In genomic region chr2:75054474-75055186, GRCm38 (mm10) we compare ENCODE assay signal across 8 mouse cellular contexts.
DNase-seq lines count a peak whose midpoint lies in the region; ATAC-seq and TF ChIP-seq lines count a peak whose summit lies in the region.

No protein-coding gene starts in this region.

- H3K4me1 ChIP-seq in E14TG2a.4 (replicated peaks; ENCODE audit: low read depth, low read length) = peaks cover 18% of the 10 kb centered on the region
- H3K4me1 ChIP-seq in forebrain, embryonic 13.5 days = 0 out of 2 replicates have a peak, but pooled peaks cover 4% of the 10 kb centered on the region
- peaks cover 4% of the 10 kb centered on the region; the same call in 1 of the 2 replicates for H3K4me1 ChIP-seq in hindbrain, embryonic 14.5 days (replicated peaks; ENCODE audit: control insufficient read depth, insufficient read depth, low read length)
- peaks cover 6% of the 10 kb centered on the region for H3K4me1 ChIP-seq in limb, embryonic 15.5 days
- H3K4me1 ChIP-seq in neural tube, embryonic 11.5 days (ENCODE audit: control insufficient read depth, insufficient read depth, low read length) = peaks cover 4% of the 10 kb centered on the region; the same call in 1 of the 2 replicates

- peak overlapping the region; percentile 58 for H3K9ac ChIP-seq in forebrain, embryonic 13.5 days
- H3K9ac ChIP-seq in hindbrain, embryonic 14.5 days = peak overlapping the region; percentile 53
- no peak overlapping the region; the same call in 1 of the 2 replicates for H3K9ac ChIP-seq in limb, embryonic 15.5 days
- peak overlapping the region; percentile 62 for H3K9ac ChIP-seq in neural tube, embryonic 11.5 days (ENCODE audit: low read length)

- TF ChIP-seq CTCF in E14TG2a.4 (conservative IDR thresholded peaks at IDR 0.05; ENCODE audit: low read length) = no peak

- no peak overlapping the region for H3K27ac ChIP-seq in forebrain, embryonic 13.5 days
- peak overlapping the region; percentile 64 for H3K27ac ChIP-seq in hindbrain, embryonic 14.5 days
- H3K27ac ChIP-seq in limb, embryonic 15.5 days = no peak overlapping the region
- H3K27ac ChIP-seq in neural tube, embryonic 11.5 days (ENCODE audit: low read depth, low read length) = peak overlapping the region; percentile 77

- H3K4me3 ChIP-seq in E14TG2a.4 (replicated peaks; ENCODE audit: low read length) = peak overlapping the region; percentile 29; the same call in 1 of the 2 replicates
- peak overlapping the region; percentile 35 for H3K4me3 ChIP-seq in forebrain, embryonic 13.5 days
- H3K4me3 ChIP-seq in hindbrain, embryonic 14.5 days (replicated peaks; ENCODE audit: low read length) = peak overlapping the region; percentile 20
- peak overlapping the region; percentile 31 for H3K4me3 ChIP-seq in limb, embryonic 15.5 days
- peak overlapping the region; percentile 27 for H3K4me3 ChIP-seq in neural tube, embryonic 11.5 days (ENCODE audit: low read depth, low read length)

- peaks cover 38% of the 10 kb centered on the region for H3K27me3 ChIP-seq in E14TG2a.4 (ENCODE audit: insufficient read depth, low read length)
- peaks cover 12% of the 10 kb centered on the region for H3K27me3 ChIP-seq in forebrain, embryonic 13.5 days
- H3K27me3 ChIP-seq in hindbrain, embryonic 14.5 days (ENCODE audit: control insufficient read depth, insufficient read depth, low read length) = no peaks in the 10 kb centered on the region
- peaks cover 56% of the 10 kb centered on the region for H3K27me3 ChIP-seq in limb, embryonic 15.5 days
- no peaks in the 10 kb centered on the region for H3K27me3 ChIP-seq in neural tube, embryonic 11.5 days (ENCODE audit: control insufficient read depth, insufficient read depth, low read length)

- no peaks in the 10 kb centered on the region for H3K36me3 ChIP-seq in E14TG2a.4 (ENCODE audit: insufficient read depth, low read length)
- no peaks in the 10 kb centered on the region for H3K36me3 ChIP-seq in forebrain, embryonic 13.5 days (ENCODE audit: poor library complexity, severe bottlenecking)
- H3K36me3 ChIP-seq in hindbrain, embryonic 14.5 days (replicated peaks; ENCODE audit: control insufficient read depth, insufficient read depth) = no peaks in the 10 kb centered on the region
- no peaks in the 10 kb centered on the region for H3K36me3 ChIP-seq in limb, embryonic 15.5 days
- no peaks in the 10 kb centered on the region for H3K36me3 ChIP-seq in neural tube, embryonic 11.5 days (ENCODE audit: control insufficient read depth, insufficient read depth, low read length)

- 21% methylated on average over 14 of the region's 14 CpGs for WGBS in forebrain, embryonic 13.5 days
- WGBS in hindbrain, embryonic 14.5 days = 25% methylated on average over 14 of the region's 14 CpGs
- WGBS in limb, embryonic 15.5 days = 21% methylated on average over 14 of the region's 14 CpGs
- WGBS in neural tube, embryonic 11.5 days = 19% methylated on average over 14 of the region's 14 CpGs

- peak; percentile 85 for ATAC-seq in forebrain, embryonic 13.5 days
- ATAC-seq in hindbrain, embryonic 14.5 days (ENCODE audit: low FRiP score) = peak; percentile 83
- no peak for ATAC-seq in limb, embryonic 15.5 days (ENCODE audit: insufficient number of reproducible peaks, low FRiP score, low TSS enrichment, low read depth)
- ATAC-seq in neural tube, embryonic 11.5 days (ENCODE audit: insufficient read depth, low FRiP score, low TSS enrichment) = peak; percentile 69

- H3K4me2 ChIP-seq in forebrain, embryonic 13.5 days = peak overlapping the region; percentile 64
- H3K4me2 ChIP-seq in hindbrain, embryonic 14.5 days (replicated peaks) = peak overlapping the region; percentile 54
- H3K4me2 ChIP-seq in limb, embryonic 15.5 days = peak overlapping the region; percentile 58
- H3K4me2 ChIP-seq in neural tube, embryonic 11.5 days (ENCODE audit: low read depth) = peak overlapping the region; percentile 67

- peak; percentile 15 to 58 for DNase-seq in adrenal gland, adult (ENCODE audit: inconsistent age in 2 of 2, low spot score in 1 of 2)
- no peak for DNase-seq in adrenal gland, adult 8-10 months
- DNase-seq in hindbrain, embryonic 14.5 days (ENCODE audit: low spot score) = peak; percentile 46
- DNase-seq in neural tube, embryonic 11.5 days (ENCODE audit: low spot score) = peak; percentile 67
- no peak for DNase-seq in layer of hippocampus, adult 11-12 months (ENCODE audit: low spot score)

- H3K9me3 ChIP-seq in E14TG2a.4 (ENCODE audit: low read length) = peaks cover 10% of the 10 kb centered on the region
- no peaks in the 10 kb centered on the region for H3K9me3 ChIP-seq in forebrain, embryonic 13.5 days (replicated peaks)
- no peaks in the 10 kb centered on the region for H3K9me3 ChIP-seq in hindbrain, embryonic 14.5 days (ENCODE audit: control insufficient read depth, low read length)
- no peaks in the 10 kb centered on the region for H3K9me3 ChIP-seq in limb, embryonic 15.5 days
- H3K9me3 ChIP-seq in neural tube, embryonic 11.5 days (ENCODE audit: control insufficient read depth, low read length) = no peaks in the 10 kb centered on the region

Comparison
In these comparisons a context has a peak if more than half of its experiments do, and no peak if none do; other contexts are left out.
1. DNase-seq: peak in adrenal gland, adult (2 of 2), hindbrain, embryonic 14.5 days (single experiment) and neural tube, embryonic 11.5 days (single experiment); none in adrenal gland, adult 8-10 months (single experiment) and layer of hippocampus, adult 11-12 months (single experiment).
2. H3K27ac ChIP-seq: peak in hindbrain, embryonic 14.5 days (single experiment) and neural tube, embryonic 11.5 days (single experiment); none in forebrain, embryonic 13.5 days (single experiment) and limb, embryonic 15.5 days (single experiment).
3. Peak in every context shown above with its lines, with median percentiles within 50 percentile points of each other: H3K4me3 ChIP-seq and H3K4me2 ChIP-seq.